Mouse (Mus musculus) liver, embryonic 11.5 days (tissue): ENCODE results near the gene Cep112. TPM values are rescaled to one million over a fixed set of nuclear protein-coding genes. Genes with fewer than 3 reads are reported as not detected.

Source experiments
- ATAC-seq: fragments of 200-750 bp; cut with Nextera tagmentation; replicated peaks from 2 replicates; pipeline ENCODE4 v1.8.0; 2017; ENCODE audit warnings: moderate number of reproducible peaks, mild to moderate bottlenecking, moderate TSS enrichment, moderate library complexity; ENCODE audit not compliant: low FRiP score
- DNase-seq: peaks from one replicate; pipeline ENCODE4 v3.0.0-alpha.2; 2017; ENCODE audit warnings: low spot score
- H3K27ac ChIP-seq: fragments of 300-500 bp; sonication (generic); 2 replicates; pipeline ENCODE4 v1.5.1; 2014; ENCODE audit warnings: mild to moderate bottlenecking, low read depth, low read length, control low read depth
- H3K27me3 ChIP-seq: fragments of 300-500 bp; sonication (generic); replicated peaks from 2 replicates; pipeline ENCODE4 v1.6.1; 2014; ENCODE audit warnings: low read length, mixed read lengths; ENCODE audit not compliant: control insufficient read depth, insufficient read depth
- H3K36me3 ChIP-seq: fragments of 300-500 bp; sonication (generic); 2 replicates; pipeline ENCODE4 v1.6.1; 2014; ENCODE audit warnings: mild to moderate bottlenecking, low read length, moderate library complexity, mixed read lengths; ENCODE audit not compliant: control insufficient read depth, insufficient read depth
- H3K4me1 ChIP-seq: fragments of 300-500 bp; sonication (generic); replicated peaks from 2 replicates; pipeline ENCODE4 v1.6.1; 2014; ENCODE audit warnings: low read length, mixed read lengths; ENCODE audit not compliant: control insufficient read depth, insufficient read depth
- H3K4me2 ChIP-seq: fragments of 300-500 bp; sonication (generic); 2 replicates; pipeline ENCODE4 v1.6.1; 2014; ENCODE audit warnings: mild to moderate bottlenecking, control low read depth, moderate library complexity
- H3K4me3 ChIP-seq: fragments of 300-500 bp; sonication (generic); 2 replicates; pipeline ENCODE4 v1.5.1; 2014; ENCODE audit warnings: low read depth, low read length, control low read depth
- H3K9ac ChIP-seq: fragments of 300-500 bp; sonication (generic); 2 replicates; pipeline ENCODE4 v1.6.1; 2014; ENCODE audit warnings: low read depth, low read length, control low read depth
- H3K9me3 ChIP-seq: fragments of 300-500 bp; sonication (generic); 2 replicates; pipeline ENCODE4 v1.6.1; 2016; ENCODE audit warnings: low read length, inconsistent platforms, mixed read lengths; ENCODE audit not compliant: control insufficient read depth
- WGBS: fragments of 180-500 bp; shearing (Covaris S2); extraction: QIAGEN DNeasy Blood & Tissue Kit; methylation state at CpG from one replicate; pipeline ENCODE4 v1.1.7; 2014; 5-methylcytosine and 5-hydroxymethylcytosine counted together
- polyA plus RNA-seq: library from polyadenylated mRNA; unstranded; fragments of >200 nt; fragmentation: Nextera tagmentation; extraction: Ambion mirVana; gene quantifications from 2 replicates; pipeline ENCODE4 v1.2.1, GENCODE M21; 2014

Cep112 gene
- polyA plus RNA-seq, 1 experiment from 2014 or later = 5.7 TPM

DNA sequence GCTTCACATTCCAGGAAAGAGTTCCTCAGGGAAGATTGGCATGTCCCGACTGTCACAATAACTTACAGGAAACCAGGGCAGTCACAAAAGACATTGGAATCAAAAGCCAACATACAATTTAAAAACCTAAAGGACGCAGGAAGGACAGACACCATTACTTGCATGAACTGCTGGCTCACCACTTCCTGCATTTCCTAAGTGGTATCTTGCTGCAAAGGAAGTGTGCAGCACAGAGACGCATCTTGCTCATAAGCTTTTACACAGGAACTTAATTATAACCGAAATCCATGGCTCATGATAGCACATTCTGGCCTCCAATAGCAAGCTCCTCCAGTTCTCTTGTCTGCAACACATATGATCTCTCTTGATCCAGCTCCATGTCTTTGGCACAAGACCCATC lies 271.6 kb downstream of the Cep112 start:
- ATAC-seq = no peak
- no peaks in the 10 kb centered on the region for H3K4me1 ChIP-seq
- no peak for DNase-seq
- no peak overlapping the region for H3K4me3 ChIP-seq
- H3K36me3 ChIP-seq = no peaks in the 10 kb centered on the region
- H3K27ac ChIP-seq = no peak overlapping the region
- H3K27me3 ChIP-seq = no peaks in the 10 kb centered on the region
- no peak overlapping the region for H3K4me2 ChIP-seq
- no peak overlapping the region for H3K9ac ChIP-seq
- 47% methylated on average over 4 of the region's 4 CpGs for WGBS
- no peaks in the 10 kb centered on the region for H3K9me3 ChIP-seq

DNA sequence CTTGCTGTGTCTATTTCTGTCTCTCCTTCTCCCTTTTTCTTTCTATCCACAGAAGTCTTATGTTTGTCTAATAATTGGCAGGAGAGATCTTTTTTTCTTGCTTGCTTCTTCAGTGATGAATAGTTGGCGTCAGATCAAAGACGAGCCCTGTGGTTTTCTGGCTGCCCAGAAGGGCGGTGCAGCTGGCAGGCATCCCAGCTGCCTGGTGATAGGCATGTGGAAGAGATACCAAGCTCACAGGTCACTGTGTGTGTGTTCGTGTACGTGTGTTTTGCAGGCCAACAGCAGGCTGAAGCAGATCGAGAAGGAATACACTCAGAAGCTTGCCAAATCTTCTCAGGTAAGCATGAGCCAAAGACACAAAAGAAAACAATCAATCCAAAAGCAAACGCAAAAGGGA lies 327.3 kb downstream of the Cep112 start:
- Histone ChIP-seq H3K27me3 (no peaks in the 10 kb centered on the region), H3K4me1 (no peaks in the 10 kb centered on the region), H3K4me3 (no peak overlapping the region), H3K4me2 (no peak overlapping the region), H3K9ac (no peak overlapping the region), H3K27ac (no peak overlapping the region), H3K36me3 (no peaks in the 10 kb centered on the region), H3K9me3 (no peaks in the 10 kb centered on the region)
- ATAC-seq = no peak
- no peak for DNase-seq
- 50% methylated on average over 7 of the region's 7 CpGs for WGBS

DNA sequence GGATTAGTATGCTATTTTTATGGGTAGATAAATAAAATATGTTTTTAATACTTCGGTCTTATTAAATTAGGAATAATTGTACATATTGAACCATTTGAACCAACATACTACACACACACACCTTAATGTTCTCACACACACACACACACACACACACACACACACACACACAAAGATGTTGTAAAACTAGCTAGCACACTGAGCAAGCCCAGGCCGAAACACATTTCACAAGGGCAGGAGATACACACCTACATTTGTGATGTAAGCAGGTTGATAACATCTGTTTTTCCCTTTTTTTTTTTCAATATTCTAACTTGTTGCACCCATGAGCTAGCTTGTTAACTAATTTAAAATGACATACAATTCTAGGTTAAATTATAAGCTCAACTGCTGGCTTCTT lies 327.8 kb downstream of the Cep112 start:
- Histone ChIP-seq H3K27ac (no peak overlapping the region), H3K4me1 (no peaks in the 10 kb centered on the region), H3K9ac (no peak overlapping the region), H3K36me3 (no peaks in the 10 kb centered on the region), H3K4me2 (no peak overlapping the region), H3K4me3 (no peak overlapping the region), H3K27me3 (no peaks in the 10 kb centered on the region), H3K9me3 (no peaks in the 10 kb centered on the region)
- no peak for DNase-seq
- 91% methylated on average over 2 of the region's 2 CpGs for WGBS
- no peak for ATAC-seq

DNA sequence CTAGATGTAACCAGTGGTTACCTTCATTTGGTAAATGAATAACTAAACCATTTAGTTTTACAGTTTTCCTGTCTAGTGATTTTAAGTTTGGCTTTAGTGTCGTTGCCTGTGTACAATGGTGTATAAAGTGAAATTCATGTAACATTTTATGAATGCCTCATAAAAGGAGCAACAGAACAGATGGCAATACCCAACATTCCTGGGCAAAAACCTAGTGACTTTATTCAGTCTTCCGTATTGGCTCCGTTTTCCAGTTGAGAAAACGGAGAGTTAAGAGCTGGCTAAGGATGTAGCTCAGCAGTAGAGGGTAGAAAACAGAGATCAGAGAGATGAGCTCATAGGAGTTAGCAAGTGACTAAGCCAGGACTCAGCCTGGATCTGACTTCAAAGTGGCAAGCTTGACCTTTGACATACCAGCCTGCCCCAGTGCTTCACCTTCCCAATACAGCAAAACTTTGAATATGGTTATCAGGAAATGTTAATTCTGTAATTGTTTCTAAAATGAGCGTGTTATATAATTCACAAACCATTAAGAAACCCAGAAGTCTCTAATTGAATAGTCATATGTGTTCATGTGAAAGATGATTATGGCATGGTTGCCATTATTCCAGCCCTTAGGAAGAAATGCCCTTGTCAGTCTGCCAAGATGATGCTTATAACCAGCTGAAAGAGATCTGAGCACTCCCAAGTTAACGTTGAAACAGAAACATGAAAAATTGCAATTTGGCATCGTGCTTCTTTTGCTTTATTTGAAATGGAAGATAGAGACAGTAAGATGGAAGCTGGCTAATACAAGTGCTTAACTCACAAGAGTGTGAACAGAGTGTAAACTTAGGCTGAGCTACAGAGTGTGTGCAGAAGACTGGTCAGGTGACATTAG lies 328.6 kb downstream of the Cep112 start:
- Histone ChIP-seq H3K36me3 (no peaks in the 10 kb centered on the region), H3K4me1 (no peaks in the 10 kb centered on the region), H3K9me3 (no peaks in the 10 kb centered on the region), H3K27me3 (no peaks in the 10 kb centered on the region), H3K4me2 (no peak overlapping the region), H3K27ac (no peak overlapping the region), H3K4me3 (no peak overlapping the region), H3K9ac (no peak overlapping the region)
- ATAC-seq (no peak), DNase-seq (no peak)
- WGBS = 76% methylated on average over 7 of the region's 7 CpGs

DNA sequence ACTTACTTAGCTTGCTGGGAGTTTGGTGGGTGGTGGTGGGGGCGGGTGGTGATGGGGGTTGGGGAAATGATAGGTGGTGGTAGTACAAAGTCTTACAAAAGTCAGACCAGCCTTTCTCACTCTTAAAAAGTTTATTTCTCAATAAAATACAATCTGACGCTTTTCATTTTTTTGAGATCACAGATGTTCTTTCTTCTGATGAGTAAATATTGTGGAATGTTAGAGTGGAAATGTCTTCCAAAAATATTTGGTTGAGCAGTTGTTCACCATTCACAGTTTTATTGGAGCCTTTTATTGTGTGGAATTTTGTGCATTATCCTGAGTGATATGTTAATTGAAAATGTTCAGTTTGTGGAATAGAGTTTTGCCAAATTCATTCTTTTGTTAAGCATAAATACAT lies 332.2 kb downstream of the Cep112 start:
- H3K9ac ChIP-seq = no peak overlapping the region
- H3K36me3 ChIP-seq = no peaks in the 10 kb centered on the region
- no peak overlapping the region for H3K4me3 ChIP-seq
- H3K4me1 ChIP-seq = no peaks in the 10 kb centered on the region
- H3K9me3 ChIP-seq = no peaks in the 10 kb centered on the region
- 64% methylated on average over 2 of the region's 2 CpGs for WGBS
- DNase-seq (no peak), ATAC-seq (no peak)
- no peaks in the 10 kb centered on the region for H3K27me3 ChIP-seq
- H3K4me2 ChIP-seq = no peak overlapping the region
- H3K27ac ChIP-seq = no peak overlapping the region

DNA sequence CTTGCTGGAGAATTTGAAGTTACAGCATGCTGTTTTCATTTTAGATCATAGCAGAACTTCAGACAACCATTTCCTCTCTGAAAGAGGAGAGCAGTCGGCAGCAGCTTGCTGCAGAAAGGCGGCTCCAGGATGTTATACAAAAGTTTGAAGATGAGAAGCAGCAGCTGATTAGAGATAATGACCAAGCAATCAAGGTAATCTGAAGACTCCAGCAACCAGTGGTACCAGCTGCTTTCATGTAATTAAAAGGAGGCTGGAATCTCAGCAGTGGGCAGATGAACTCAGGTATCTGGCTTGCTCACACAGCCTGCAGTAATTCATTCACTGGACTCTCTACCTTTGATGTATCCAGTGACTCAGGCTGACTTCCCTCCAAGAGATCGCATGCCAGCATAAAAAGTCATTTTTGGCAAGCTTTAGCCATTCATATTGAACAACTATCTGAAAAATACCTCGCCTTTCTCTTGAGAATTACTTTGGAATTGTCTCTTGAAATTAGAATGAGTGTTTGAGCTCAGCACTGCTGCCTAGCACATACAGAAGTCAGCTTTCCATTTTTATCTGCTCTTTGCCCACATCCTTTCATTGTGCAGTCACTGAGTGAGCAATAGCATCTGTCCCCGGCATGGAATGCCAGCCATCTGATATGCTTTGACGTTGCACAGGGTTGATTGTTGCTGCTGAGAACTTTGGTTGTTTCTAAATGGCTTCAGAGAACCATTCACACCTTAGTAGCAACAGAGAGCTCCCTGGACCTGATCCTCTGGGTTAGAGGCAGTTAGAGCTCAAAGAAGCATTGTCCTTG lies 332.8 kb downstream of the Cep112 start:
- Histone ChIP-seq H3K4me2 (no peak overlapping the region), H3K4me3 (no peak overlapping the region), H3K36me3 (no peaks in the 10 kb centered on the region), H3K9ac (no peak overlapping the region), H3K27me3 (no peaks in the 10 kb centered on the region), H3K9me3 (no peaks in the 10 kb centered on the region), H3K4me1 (no peaks in the 10 kb centered on the region), H3K27ac (no peak overlapping the region)
- no peak for ATAC-seq
- 43% methylated on average over 6 of the region's 6 CpGs for whole genome bisulfite sequencing
- no peak for DNase-seq

DNA sequence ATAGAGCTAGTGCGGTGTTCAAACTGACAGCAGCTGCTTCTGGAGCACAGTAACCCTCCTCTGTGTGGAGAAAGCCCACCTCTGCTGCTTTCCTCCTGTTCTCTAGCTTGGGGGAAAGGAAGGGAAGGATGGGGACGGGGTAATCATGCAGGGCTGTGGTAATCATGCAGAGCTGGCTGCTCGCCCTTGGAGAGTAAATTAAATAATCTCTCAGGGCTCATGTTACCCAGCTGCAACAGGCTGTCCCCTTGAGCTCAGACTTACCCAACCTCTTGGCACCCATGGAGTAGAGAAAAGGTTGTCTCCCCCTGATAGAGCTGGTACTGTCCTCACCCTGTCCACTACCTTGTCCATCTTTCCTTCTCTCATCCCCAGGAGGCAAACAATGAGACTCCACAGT lies 345.1 kb downstream of the Cep112 start:
- no peak overlapping the region for H3K4me3 ChIP-seq
- H3K27me3 ChIP-seq = no peaks in the 10 kb centered on the region
- H3K9ac ChIP-seq = no peak overlapping the region
- no peak overlapping the region for H3K27ac ChIP-seq
- no peaks in the 10 kb centered on the region for H3K4me1 ChIP-seq
- no peaks in the 10 kb centered on the region for H3K36me3 ChIP-seq
- H3K4me2 ChIP-seq = no peak overlapping the region
- no peaks in the 10 kb centered on the region for H3K9me3 ChIP-seq
- ATAC-seq (no peak), DNase-seq (no peak)
- 61% methylated on average over 3 of the region's 3 CpGs for WGBS

DNA sequence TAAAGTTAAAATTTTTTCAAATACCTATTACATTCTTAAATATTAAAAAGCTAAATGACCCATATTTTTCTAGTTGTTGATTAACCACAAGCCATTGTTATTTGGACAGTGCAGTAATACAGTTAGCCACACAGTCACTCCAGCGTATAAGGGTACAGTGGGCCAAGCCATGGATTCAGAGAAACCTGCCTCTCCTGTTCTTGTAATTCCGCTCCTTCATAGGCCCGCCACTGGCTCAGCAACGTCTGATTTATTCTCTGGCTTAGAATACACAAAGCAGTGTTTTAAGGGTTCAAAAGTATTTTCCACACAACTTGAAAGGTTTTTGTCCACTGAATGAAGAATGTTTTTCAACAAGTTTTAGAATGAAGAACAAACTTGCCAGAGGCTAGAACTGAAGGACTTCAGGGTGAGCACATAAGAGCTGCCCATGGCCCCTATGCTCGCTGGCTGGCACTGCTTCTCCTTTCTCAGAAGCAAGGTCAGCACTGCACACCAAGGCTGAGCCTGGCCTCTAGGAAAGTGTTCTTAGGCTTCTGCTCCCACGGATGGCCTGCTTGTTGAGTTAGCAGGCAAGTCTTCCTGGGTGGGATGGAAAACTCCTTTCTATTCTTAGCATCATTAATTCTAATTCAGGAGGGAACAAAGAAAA lies 349.2 kb downstream of the Cep112 start:
- WGBS = 78% methylated on average over 6 of the region's 6 CpGs
- no peak overlapping the region for H3K4me3 ChIP-seq

More for the DNA sequence above, 349.2 kb downstream of the Cep112 start:
- H3K27ac ChIP-seq = no peak overlapping the region
- ATAC-seq = no peak
- no peak overlapping the region for H3K9ac ChIP-seq
- no peaks in the 10 kb centered on the region for H3K36me3 ChIP-seq
- H3K4me1 ChIP-seq = no peaks in the 10 kb centered on the region
- H3K9me3 ChIP-seq = no peaks in the 10 kb centered on the region
- H3K4me2 ChIP-seq = no peak overlapping the region
- H3K27me3 ChIP-seq = no peaks in the 10 kb centered on the region
- no peak for DNase-seq
